In the genomic region with DNA sequence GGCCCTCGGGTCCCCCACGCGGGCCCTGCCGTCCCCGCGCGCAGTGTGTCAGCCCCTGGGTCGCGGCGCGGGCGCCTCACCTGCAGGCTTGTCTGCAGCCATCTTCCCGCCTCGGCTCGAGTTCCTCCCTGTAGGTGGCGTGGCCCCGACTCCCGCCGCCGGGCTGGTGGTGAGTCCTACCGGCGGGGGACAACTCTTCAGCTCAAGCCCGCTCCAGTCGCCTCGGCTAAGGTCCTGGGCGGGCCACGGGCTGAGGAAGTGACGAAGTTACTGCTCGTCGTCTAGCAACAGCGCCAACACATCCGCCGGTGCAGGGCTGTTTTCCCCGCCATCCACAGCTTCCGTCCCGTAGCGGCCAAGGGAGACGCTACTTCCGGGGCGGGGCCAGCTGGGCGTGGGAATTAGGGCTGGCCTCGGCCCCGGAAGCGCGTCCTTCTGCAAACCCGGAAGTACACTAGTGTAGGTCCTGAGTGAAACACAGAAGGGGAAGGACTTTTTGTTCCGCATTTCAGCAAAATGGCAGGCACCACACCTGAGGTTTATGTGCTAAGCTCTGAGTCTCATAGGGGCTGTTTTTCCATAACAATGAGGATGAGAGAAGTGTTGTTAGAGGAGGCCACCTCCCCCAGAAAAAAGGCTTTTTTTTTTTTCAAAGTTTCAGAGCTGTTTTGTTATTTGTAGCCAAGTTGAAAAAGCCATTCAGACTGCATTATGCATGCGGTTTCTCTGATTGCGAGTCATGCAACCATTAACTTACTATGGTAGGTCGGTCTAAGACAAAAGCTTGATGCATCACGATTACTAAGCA, we compare ENCODE assay signal across 7 mouse cellular contexts. TPM values are rescaled to one million over a fixed set of nuclear protein-coding genes. Genes with fewer than 3 reads are reported as not detected.
DNase-seq lines count a peak whose midpoint lies in the region; ATAC-seq lines count a peak whose summit lies in the region.

A gene (minus strand): TSS at position 346 of the 808 bp plus-strand sequence.

- peak within 1 kb of the TSS; percentile 77 for H3K27ac ChIP-seq in embryonic facial prominence, embryonic 12.5 days
- H3K27ac ChIP-seq in limb, embryonic 11.5 days (replicated peaks; ENCODE audit: low read depth, low read length), result peak within 1 kb of the TSS; percentile 71; the same call in 1 of the 2 replicates
- peak within 1 kb of the TSS; percentile 82 for H3K27ac ChIP-seq in midbrain, embryonic 14.5 days (replicated peaks; ENCODE audit: low read depth, low read length)

- peak; percentile 99 for ATAC-seq in embryonic facial prominence, embryonic 12.5 days (ENCODE audit: insufficient number of reproducible peaks, insufficient read depth, low FRiP score, low TSS enrichment)
- peak; percentile 96 for ATAC-seq in limb, embryonic 11.5 days (ENCODE audit: insufficient number of reproducible peaks, low FRiP score, low TSS enrichment, low read depth)
- peak; percentile 98 for ATAC-seq in midbrain, embryonic 14.5 days (ENCODE audit: low FRiP score, low TSS enrichment)

- H3K36me3 ChIP-seq in embryonic facial prominence, embryonic 12.5 days, result peaks cover 11% of the 10 kb centered on the region; the same call in 1 of the 2 replicates
- 0 out of 2 replicates have a peak, but pooled peaks cover 2% of the 10 kb centered on the region for H3K36me3 ChIP-seq in limb, embryonic 11.5 days (ENCODE audit: control insufficient read depth, insufficient read depth, low read length)
- no peaks in the 10 kb centered on the region for H3K36me3 ChIP-seq in midbrain, embryonic 14.5 days (ENCODE audit: control insufficient read depth, insufficient read depth, low read length)

- H3K4me1 ChIP-seq in embryonic facial prominence, embryonic 12.5 days, result peaks cover 14% of the 10 kb centered on the region
- H3K4me1 ChIP-seq in limb, embryonic 11.5 days (ENCODE audit: control insufficient read depth, insufficient read depth, low read length), result no peaks in the 10 kb centered on the region
- H3K4me1 ChIP-seq in midbrain, embryonic 14.5 days (ENCODE audit: control insufficient read depth, insufficient read depth, low read length), result peaks cover 16% of the 10 kb centered on the region

- WGBS in embryonic facial prominence, embryonic 12.5 days, result 4% methylated on average over 51 of the region's 51 CpGs
- 4% methylated on average over 47 of the region's 51 CpGs for WGBS in limb, embryonic 11.5 days
- WGBS in midbrain, embryonic 14.5 days, result 3% methylated on average over 51 of the region's 51 CpGs

- peak; percentile 99 for DNase-seq in adrenal gland, postnatal 25 days
- DNase-seq in heart, adult 11 months, result peak; percentile 100
- peak; percentile 98 for DNase-seq in kidney, adult 18-20 months
- DNase-seq in limb, embryonic 11.5 days (ENCODE audit: low spot score), result peak; percentile 99
- peak; percentile 99 for DNase-seq in midbrain, embryonic 14.5 days
- DNase-seq in spleen, adult 18-20 months, result peak; percentile 96 to 99

- peaks cover 13% of the 10 kb centered on the region for H3K27me3 ChIP-seq in embryonic facial prominence, embryonic 12.5 days
- no peaks in the 10 kb centered on the region for H3K27me3 ChIP-seq in limb, embryonic 11.5 days (ENCODE audit: control insufficient read depth, insufficient read depth, low read length)
- H3K27me3 ChIP-seq in midbrain, embryonic 14.5 days (ENCODE audit: control insufficient read depth, insufficient read depth, low read length), result no peaks in the 10 kb centered on the region; the same call in 1 of the 2 replicates

- H3K4me3 ChIP-seq in embryonic facial prominence, embryonic 12.5 days, result peak within 1 kb of the TSS; percentile 93
- H3K4me3 ChIP-seq in limb, embryonic 11.5 days (ENCODE audit: low read depth, low read length), result peak within 1 kb of the TSS; percentile 88
- H3K4me3 ChIP-seq in midbrain, embryonic 14.5 days (replicated peaks; ENCODE audit: low read depth, low read length), result peak within 1 kb of the TSS; percentile 86

- H3K9ac ChIP-seq in embryonic facial prominence, embryonic 12.5 days, result peak within 1 kb of the TSS; percentile 78
- H3K9ac ChIP-seq in limb, embryonic 11.5 days (ENCODE audit: low read length), result peak within 1 kb of the TSS; percentile 67
- peak within 1 kb of the TSS; percentile 72 for H3K9ac ChIP-seq in midbrain, embryonic 14.5 days (replicated peaks; ENCODE audit: low read length)

- H3K4me2 ChIP-seq in embryonic facial prominence, embryonic 12.5 days (replicated peaks), result peak within 1 kb of the TSS; percentile 90
- peak within 1 kb of the TSS; percentile 89 for H3K4me2 ChIP-seq in limb, embryonic 11.5 days (ENCODE audit: low read depth, severe bottlenecking)
- H3K4me2 ChIP-seq in midbrain, embryonic 14.5 days (ENCODE audit: low read length), result peak within 1 kb of the TSS; percentile 92

- no peaks in the 10 kb centered on the region for H3K9me3 ChIP-seq in embryonic facial prominence, embryonic 12.5 days
- no peaks in the 10 kb centered on the region for H3K9me3 ChIP-seq in limb, embryonic 11.5 days (ENCODE audit: control insufficient read depth, low read length)
- H3K9me3 ChIP-seq in midbrain, embryonic 14.5 days (ENCODE audit: control insufficient read depth, low read length), result no peaks in the 10 kb centered on the region

RNA-seq across cellular contexts. Expression of the gene that starts here (rescaled TPM):
- 35.3 and 43.7 TPM in 2 replicates for total RNA-seq in adrenal gland, postnatal 25 days (2021)
- 79.7 and 82.6 TPM in 2 replicates for polyA plus RNA-seq in embryonic facial prominence, embryonic 12.5 days (2016; fragmentation: Nextera tagmentation; extraction: Ambion mirVana)
- polyA plus RNA-seq in limb, embryonic 11.5 days (2014; fragmentation: Nextera tagmentation; extraction: Ambion mirVana), result 71.8 and 80.7 TPM in 2 replicates
- polyA plus RNA-seq in midbrain, embryonic 14.5 days (2014; fragmentation: Nextera tagmentation; extraction: Ambion mirVana), result 44.0 and 56.7 TPM in 2 replicates

Comparison
In these comparisons a context has a peak if more than half of its experiments do, and no peak if none do; other contexts are left out.
1. Peak in every context shown above with its lines: DNase-seq, ATAC-seq, H3K4me3 ChIP-seq and H3K27ac ChIP-seq.